Mouse (Mus musculus) NIH3T3 (cell line): ENCODE data around the gene Tbkbp1.
A peak's percentile ranks its signal among the peaks of the same experiment; 100 is the strongest.

Source experiments
- DNase-seq: peaks from one replicate; pipeline ENCODE4 v3.0.0-alpha.2; 2012; ENCODE audit warnings: low read depth

Tbkbp1 gene

DNA sequence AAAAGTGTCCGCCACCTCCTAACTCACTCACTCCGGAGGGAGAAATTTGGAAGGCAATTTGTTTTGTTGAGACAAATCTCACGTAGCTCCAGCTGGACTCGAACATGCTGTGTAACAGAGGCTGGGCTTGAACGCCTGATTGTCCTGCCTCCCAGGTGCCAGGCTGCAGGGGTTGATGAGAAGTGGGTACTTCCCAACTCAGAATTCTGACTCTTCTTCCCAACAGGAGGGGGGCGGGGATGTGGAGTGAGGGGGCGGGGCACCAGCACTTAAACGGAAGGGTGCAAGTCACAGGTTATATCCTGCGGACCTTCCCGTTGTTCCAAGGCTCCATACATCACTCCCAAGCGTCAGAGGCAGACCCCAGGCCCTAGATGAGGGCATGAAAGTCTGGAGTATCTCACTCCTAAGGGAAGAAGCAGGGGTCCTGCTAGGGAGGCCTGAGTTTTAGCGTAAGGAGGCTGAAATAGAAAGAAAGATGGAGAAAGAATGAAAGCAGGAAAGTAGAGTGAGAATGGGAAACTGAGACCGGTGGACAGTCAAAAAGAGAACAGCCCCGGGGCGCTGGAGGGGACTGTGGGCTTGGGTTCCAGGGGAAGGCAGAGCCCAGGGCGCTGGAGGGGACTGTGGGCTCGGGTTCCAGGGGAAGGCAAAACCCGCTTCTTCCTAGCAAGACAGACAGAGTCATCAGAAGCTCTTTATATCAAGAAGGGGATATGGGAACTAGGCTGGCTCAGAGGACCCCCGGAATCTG lies 23.6 kb downstream of the Tbkbp1 start:
- no peak for DNase-seq

DNA sequence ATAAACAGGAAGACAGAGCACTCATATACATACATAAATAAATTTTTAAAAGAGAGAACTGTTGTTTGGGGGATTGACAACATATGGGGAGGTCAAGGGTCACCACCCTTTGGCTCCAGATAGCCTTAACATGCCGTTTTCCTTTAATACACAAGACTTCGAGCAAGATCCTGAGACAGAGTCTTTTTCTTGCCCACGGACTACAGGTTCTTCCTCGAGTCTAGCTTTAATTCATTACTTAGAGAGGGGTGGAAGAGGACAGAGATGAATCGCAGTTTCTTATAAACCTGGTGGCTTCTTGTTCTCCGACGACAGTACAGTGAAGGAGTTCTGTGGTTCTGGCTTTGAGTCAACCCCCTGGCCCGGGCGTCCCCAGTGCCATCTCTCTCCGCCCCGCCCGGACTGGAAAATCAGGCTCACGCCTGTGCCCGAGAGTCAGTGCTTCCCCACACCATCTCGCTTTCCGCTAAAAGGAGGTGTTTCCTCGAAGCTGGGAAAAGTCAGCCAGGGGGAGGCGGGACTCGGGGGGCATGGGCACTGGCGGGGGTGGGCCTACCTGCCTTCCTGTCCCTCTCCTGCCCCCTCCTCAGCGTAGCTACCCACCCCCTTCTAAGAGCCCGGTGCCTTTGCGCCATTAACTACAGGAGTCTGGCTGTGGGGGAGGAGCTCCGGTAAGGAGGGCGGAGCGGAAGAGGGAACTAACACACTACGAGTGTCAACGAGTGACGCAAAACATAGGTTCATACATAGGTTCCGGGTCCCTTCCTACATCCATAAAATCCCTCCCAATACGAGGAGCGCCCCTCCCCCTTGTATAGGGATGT lies 24.4 kb downstream of the Tbkbp1 start:
- DNase-seq = peak; percentile 56

DNA sequence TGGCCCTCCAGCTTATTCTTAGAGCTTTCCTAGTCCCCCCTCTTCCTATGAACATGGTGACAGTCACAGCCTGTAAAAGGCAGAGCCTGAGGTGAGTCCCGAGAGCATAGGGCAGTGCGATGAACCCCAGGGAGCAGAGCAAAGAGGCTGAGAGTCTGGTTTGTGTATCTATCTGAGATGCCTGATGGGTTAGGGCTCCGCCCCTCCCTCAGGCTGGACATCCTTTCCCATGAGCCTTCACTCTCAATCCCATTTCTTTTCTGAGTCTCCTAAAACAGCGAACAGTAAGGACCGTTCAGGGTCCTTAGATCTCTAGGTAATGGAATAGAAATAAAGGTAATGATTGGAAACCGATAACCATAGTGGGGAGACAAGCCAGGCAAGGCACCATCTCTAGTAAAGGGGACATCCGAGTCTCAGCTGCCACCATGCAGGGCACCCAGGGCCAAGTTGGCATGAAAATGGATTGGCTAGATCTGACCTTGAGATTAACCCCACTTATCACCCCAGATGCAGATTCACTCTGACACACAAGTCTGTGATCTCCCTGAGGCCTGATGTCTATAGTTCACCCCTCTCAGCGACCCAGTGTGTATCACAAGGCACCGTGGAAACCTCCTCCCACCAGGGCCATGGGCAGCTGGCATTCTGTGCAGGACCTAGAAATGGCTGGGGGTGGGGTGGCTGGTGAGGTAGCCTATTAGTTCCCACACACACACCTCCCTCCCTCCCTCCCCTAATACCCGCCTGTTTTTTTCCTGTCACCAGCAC lies 26.8 kb downstream of the Tbkbp1 start:
- DNase-seq = no peak

DNA sequence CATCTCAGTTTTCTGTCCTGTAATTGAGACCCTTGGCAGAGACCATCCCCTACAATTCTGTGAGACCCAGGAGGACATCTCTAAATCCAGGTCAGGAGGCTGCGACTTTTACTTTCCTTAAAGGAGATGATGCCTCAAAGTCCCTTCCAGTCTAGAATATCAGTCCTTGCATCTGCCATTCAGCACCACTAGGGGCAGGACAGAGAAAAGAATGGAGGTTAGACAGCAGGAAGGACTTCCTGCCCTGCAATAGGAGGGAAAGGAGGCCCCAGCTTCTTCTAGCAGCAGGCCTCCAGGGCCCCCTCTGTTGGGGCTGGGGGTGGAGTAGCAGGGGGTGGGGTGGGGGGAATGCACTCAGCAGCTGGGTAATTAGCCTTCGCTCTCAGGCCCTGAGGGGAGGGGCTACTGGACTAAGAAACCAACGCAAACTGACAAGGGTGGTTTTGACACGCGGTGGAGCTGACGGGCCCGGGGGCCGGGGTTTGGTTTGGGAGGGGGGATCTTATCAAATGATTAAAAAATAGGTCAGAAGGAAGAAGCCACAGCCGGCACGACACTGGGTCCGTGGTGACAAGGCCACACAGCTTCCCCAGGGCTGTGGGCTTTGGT lies 27.9 kb downstream of the Tbkbp1 start:
- peak; percentile 33 for DNase-seq

DNA sequence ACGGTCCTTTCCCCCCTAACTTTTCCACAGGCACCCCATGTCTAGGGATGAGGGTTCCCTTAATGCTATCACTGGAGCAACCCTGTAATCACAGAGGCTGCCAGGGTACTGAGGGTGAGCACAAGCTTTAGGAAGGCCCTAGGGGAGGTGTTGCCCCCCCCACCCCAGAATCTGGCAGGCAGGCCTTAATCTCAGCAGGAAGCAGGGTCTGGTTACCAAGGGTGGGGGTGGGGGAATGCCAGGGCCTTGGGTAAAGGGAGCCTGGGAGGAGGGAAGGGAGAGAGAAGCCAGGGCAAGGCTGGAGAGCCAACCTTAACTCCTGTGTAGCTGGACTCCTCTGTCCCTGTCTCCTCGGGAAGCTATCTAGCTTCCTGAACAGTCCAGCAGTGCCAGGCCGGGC lies 30.7 kb downstream of the Tbkbp1 start:
- DNase-seq = no peak

DNA sequence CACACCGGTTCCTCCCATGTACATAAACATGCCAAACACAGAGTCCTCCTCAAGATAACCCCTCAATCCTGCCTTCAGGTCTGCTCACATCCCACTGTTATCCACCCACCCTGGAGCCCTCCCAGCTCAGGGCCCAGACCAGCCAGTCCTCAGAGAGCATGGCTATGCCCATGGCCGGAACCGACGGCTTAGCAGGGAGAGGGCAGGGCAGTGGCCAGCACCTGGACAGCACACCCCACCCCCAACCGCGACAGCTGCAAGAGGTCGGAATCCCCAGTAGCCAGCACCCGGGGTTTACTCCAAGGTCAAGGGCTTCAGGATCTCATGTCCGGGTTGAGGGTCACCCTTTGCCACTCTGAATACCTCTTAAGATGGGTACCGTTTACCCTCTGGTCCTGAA lies 31.1 kb downstream of the Tbkbp1 start:
- DNase-seq = no peak

DNA sequence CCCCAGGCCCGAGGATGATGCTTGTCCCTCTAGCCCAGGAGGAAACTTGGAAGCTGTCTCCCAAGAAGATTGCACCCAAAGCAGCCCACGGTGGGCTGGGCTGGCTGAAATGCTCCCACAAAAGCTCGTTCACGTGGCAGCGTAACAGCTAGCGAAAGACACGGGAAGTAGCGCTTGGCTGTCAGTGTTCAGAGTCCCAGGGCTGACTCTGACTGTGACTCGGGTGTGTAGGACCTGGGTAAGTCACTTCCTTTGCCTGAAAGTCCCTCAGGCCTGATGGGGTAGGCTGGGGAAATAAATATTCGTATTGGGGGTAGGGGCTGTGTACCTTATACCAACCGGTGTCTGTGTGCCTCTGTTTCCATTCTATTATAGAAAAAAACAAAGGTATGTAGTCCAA lies 35.5 kb downstream of the Tbkbp1 start:
- no peak for DNase-seq

DNA sequence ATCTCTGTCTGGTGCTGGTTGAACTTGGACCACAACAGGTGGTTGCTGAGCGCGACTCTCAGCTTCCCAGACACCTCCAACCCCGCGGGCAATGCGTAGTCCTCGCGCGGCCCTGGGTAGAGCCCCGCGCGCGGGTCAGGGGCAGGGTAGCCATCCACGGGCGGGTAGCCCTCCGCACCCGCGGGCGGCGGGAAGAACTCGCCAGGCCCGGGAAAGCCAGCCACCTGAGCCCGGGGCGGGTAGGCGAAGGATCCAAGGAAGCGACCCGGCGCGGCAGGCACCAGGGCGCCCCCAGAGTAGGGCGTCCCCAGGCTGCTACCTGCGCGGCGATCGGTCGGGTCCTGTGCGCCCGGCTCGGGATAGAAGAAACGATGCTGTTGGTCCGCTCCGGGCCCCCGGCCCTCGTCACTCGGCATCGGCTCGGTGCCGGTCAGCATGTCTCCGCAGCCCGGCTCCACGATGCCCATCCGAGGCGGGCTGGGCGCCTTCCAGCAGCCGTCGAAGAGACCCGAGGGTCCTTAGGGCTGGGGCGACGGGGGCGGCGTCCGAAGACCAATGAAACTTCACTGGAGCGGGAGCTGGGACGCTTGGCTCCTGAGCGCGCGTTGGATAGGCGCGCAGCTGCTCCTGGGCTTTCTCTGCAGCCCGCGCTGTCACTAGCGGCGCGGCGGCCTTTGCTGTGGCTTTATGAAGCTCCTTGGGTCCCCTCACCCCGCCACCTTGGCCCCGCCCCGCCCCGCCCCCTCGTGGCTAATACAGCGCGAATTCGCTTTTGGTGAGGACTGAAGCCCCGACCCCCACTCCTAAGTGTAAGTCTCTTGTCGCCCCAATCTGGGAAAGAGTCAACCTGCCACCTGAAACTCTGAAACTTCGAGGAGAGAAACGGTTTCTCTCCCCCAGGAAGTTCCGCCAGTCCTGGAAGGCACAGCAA lies 36.4 kb downstream of the Tbkbp1 start, which contains the start of gene Tbx21:
Gene Tbx21 (minus strand): TSS at position 661 of the 931 bp plus-strand sequence.
- no peak for DNase-seq

DNA sequence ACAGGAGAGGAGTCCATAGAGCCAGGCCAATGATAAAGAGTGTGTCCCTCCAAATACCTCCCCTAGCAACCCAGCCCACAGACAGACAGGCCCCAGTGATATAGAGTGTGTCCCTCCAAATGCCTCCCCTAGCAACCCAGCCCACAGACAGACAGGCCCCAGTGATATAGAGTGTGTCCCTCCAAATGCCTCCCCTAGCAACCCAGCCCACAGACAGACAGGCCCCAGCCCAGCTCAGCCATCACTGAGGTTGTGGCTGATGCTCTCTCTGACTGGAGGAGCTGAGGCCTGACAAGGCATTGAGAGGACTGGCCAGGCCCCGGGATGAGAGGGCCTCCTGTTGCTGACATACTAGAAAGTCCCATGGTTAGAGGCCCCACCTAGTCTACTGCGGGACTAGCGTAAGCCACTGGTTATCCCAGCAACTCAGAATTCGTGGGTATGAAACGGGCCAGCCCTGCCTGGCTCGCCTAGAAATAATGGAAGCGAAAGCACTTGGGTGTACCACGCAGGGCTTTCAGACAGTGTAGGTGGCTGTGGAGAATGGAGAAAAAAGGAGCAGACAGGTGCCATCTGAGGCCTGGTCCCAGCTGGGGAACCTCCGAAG lies 38.7 kb downstream of the Tbkbp1 start:
- no peak for DNase-seq

DNA sequence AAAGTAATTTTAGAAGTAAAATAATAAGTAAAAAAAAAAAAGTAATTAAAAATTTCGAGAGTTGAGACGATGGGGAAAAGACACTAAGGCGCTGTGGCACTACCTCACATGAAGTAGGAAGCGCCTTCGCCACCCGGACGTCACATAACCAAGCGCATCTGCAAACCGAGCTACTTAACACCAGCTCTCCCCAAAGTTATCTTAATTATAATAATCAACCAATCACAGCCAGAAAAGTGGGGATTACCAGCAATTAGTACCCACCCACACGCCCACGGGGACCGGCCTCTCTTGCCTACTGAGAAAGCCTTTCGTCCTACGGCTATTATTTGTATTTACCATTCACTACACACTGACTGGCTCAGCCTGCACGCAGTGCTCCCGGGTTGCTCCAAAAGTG lies 42.3 kb downstream of the Tbkbp1 start:
- no peak for DNase-seq

DNA sequence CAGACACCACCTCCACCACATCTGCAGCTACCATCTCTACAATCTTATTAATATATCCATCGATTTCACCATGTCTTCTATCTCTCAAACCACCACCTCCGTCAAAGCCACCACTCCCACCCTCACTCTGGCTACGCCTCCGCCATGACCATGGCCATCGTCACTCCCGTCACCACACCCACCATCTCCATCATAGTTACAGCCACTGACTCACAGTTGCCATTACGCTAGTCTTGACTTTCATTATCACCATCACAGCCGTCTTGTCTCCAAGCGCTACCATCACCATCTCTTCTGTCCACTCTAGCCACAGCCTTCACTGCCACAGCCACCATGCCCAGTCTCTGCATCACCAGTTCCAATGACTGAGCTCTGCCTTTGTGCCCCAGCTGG lies 47.2 kb downstream of the Tbkbp1 start:
- no peak for DNase-seq

DNA sequence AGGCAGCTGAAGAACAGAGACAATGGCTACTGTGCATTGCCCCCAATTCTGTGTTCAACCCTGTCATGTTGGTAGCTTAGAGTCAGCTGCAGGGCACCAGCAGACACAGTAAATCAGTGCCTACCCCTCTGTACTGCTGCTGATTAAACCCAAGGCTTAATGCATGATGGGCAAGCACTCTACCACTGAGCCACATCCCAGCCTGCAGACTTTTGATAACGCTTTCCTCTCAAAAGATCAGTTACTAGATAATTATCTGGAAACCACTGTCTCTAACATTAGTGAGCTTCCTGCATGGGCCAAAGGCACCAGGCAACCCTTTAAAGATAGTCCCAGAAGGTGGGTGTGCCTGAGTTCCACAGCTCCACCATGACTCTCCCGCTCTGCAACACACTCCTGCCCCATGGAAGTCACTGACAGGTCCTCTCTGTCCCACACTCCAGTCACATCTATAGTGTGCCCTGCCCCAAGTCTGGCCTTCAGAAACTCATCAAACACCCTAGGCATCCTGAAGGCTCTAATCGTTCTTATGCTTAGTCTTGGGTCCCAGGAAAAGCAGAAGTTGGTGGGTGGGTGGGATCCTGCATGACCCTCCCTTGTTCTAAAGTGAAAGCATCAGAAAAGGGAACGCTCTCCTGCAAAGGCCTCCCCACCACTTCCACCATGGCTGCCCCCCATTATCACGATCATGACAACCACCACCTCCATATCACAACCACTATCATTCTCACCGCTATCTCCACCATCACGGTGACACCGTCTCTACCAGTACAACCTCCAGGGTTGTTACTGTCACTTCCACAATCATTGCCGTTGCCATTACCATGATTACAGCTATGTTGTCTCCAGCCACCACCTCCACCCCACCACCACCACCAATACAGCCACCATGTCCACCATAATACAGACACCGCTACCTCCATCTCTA lies 47.9 kb downstream of the Tbkbp1 start:
- DNase-seq = no peak

DNA sequence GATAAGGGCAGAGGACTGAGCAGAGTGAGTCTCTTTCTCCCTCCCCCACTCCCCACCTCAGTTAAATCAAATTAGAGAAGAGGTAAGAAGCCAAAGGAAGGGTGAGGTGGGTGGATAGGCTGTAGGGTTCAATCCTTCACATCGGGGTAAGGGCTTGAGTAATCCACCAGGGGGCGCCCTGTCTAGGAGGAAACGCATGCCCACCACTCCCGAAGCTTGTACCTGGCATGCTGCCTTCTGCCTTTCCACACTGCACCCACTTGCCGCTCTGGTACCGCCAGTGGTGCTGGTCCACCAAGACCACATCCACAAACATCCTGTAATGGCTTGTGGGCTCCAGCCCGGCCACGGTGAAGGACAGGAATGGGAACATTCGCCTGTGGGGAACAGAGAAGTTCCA lies 49.6 kb downstream of the Tbkbp1 start:
- DNase-seq = peak; percentile 58

DNA sequence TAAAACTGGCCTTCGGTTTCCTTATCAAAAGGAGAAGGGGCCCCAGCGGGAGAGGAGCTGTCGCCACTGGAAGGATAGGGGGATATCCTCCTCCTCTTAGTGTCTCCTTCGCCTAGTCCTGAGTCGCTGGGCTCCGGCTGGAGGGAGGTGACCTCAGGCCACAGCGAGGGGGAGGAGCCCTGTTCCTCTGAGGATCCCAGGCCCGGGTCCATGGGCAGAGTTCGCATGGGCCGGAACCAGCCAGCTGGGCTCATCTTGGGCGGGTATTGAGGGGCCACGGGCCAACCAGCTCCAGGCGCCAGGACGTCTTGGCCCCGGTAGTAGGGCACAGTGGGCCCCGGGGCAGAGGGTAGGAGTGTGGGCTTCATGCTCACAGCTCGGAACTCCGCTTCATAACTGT lies 52.5 kb downstream of the Tbkbp1 start:
- DNase-seq = no peak

DNA sequence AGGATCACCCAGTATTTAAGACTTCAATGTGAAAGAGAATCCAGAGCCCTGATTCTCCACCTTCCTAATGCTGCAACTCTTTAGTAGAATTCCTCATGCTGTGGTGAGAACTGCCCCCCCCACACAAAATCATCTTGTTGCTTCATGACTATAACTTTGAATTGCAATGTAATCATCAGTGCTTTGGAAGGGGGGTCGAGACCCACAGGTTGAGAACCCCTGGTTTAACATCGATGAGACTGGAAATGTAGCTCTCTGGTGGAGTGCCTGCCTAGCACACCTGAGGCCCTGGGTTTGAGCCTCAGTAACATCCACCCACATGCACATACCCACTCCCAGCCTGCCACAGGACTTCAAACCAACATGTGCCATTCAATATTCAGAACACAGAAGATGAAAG lies 56.7 kb downstream of the Tbkbp1 start:
- DNase-seq = no peak

DNA sequence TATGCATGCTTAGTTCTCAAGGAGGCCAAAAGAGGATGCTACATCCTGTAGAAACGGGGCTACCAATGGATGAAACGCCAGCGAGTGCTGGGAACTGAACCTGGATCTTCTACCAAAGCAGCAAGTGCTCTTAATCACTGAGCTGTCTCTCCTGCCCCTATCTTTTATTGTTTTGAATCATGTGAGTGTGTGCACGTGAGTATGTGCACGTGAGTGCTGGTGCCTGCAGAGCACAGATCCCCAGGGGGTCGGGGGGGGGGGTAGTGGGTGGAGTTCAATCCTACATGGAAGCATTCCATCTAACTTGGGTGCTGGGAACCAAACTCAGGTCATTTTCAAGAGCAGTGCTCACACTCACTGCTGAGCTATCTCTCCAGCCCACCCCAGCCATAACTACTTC lies 64.9 kb downstream of the Tbkbp1 start:
- no peak for DNase-seq
